Mouse (Mus musculus) embryo, embryonic 11 days (tissue): ENCODE data around the gene Pbx1.
A peak's percentile ranks its signal among the peaks of the same experiment; 100 is the strongest.
"Not testable (repeated sequence)": the region's sequence is repeated elsewhere in the genome, so short reads cannot be mapped to it uniquely, and the experiment has no call there.

Experiments
- DNase-seq: peaks from one replicate; pipeline ENCODE4 v3.0.0-alpha.2; 2015

Pbx1 gene

DNA sequence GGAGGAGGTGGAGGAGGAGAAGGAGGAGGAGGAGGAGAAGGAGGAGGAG lies at the start of gene Pbx1:
Pbx1 (minus strand) TSS at position 39 of the 49 bp plus-strand sequence.
- DNase-seq: not testable (repeated sequence)

DNA sequence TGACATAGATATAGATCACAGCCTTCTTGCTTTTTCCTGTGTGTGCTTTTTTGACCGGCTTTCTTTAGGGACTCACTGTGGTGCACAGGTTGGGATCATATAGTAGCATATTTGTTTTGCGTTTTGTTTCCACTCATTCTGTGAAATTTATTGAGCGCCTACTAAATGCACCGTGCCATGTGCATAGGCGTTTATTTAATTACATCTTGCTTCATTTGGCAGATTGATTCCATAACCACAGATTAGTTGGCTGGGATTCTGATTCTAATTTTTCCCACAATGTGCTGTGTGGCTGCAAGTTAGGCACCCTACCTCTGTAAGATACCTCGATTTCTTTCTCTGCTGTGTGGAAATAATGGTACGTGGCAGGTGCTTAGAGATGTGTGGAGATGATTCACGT lies 47.6 kb upstream of the Pbx1 start:
- no peak for DNase-seq

DNA sequence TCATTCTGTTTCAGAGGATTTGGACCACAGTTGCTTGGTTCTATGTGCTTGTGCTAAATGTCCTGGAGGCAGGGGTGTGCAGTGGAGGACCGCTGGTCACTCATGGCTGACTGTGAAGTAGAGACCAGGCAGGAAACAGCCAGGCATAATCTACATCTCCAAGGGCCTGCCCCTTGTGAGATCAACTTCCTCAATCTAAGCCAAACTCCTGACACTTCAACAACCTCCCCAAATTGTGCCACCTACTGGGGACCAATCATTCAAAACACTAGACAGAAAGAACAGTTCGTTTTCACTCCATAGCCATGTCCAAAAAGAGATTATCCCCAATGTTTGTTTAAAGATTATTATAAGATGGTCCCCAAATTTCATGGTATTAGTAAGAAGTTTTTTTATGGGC lies 46.8 kb upstream of the Pbx1 start:
- DNase-seq: no peak

DNA sequence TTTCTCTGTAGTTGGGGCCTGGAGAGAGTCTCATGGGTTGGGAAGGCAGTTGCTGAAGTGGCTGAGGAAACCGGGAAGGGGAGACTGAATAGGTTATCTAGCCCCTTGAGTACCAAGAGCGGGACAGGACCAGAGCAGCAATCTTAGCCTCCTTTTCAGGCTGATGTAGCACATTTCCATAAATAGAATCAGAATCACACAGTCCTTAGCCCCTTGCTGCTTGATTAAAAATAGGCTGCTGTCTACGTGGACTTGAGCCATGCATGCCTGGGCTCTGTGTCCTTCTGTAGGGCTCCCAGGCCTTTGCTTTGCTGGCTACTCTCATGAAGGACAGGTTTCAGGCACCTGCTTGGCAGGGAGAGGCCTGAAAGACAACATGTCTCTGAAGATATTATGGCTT lies 44.8 kb upstream of the Pbx1 start:
- DNase-seq: no peak

DNA sequence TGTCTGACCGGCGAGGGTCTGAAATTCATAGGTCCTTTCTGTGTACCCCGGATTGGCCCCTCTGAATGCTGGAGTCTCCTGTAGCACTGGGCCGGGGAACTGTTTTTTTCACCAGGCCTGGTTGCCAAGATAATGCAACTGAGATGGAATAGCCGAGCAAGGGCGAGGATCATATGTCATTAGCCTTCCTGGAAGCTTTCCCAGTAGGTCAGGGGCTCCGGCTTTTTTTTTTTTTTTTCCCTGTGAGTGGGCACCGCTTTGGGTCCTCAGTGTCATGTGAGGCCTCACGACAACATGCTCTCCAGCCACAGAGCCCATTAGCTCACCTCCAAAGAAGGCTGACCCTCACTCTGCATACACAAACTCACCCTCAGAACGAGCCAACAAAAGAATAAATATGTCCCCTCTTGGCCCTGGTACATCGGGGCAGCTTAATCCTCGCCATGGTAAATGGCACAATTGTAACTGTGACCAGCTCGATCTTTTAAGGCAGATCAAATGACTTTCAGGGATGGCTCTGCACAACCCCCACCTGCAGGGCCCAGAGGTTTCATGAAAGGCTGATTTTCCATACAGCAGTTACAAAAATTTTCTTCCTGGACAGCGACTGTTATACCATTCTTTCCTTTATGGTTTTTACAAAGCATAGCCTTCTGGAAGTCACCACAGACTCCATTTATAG lies 44.3 kb upstream of the Pbx1 start:
- DNase-seq: peak; percentile 17

DNA sequence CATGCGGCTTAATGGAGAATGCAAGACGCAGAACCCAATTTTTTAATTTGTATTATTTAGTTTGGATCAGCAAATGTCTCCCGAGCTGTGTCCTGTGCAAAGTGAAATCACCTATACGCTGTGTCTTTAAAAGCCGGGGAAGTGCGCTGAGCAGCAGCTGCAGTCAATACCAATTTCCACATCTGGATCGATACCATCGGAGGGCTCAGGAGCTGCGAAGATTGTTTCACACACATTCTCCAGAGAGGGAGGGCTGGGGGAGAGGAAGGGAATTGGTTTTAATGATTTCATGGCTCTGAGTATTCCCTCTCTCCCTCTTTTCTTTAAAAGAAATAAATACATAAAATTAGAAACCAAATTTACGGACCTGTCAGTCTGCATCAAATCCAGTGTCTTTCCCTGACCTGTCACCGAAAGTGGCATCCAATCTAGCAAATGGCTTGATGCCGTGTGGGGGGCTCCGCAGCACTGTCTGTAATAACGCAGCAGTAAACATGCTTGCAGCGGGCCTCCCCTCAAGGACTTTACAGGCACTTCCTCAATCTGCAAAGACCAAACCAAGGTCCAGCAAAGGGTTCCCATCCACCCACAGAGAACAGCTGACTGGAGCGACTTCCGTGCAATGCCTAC lies 43.6 kb upstream of the Pbx1 start:
- peak; percentile 5 for DNase-seq

DNA sequence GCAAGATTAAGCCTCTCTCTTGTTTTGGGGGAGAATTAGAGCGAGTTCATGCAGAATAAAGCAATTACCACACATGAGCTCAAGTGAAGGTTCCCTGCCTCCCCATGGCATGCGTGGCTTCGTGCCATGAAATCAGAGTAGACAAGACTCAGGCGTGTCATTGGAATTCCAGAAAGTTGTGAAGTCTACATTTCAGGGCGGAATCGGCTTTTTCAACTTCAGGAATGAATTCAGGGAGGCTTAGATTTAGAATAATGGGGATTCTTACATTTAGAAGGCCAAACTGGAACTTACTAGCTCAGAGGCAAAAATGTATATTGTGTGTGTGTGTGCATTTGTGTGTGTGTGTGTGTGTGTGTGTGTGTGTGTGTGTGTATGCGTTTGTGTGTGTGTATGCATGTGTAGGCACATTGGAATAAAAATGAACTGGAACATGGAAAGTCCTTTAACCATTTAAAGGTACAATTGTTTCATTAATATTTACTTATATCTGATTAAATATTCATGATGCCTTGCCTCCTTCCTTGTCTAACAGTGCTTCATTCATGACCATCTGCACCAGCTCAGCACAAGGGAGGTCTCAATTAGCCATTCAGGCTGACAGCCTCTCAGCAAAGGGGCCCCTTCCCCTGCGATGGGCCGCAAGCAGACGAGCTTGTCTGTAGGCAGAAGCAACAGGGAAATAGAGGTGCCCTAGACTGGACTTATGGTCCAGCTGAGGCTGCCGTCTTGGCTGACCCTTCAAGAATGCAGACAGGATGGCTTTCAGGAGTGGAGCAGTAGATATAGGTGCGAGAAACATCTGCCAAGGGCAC lies 41.4 kb upstream of the Pbx1 start:
- DNase-seq: peak; percentile 70

DNA sequence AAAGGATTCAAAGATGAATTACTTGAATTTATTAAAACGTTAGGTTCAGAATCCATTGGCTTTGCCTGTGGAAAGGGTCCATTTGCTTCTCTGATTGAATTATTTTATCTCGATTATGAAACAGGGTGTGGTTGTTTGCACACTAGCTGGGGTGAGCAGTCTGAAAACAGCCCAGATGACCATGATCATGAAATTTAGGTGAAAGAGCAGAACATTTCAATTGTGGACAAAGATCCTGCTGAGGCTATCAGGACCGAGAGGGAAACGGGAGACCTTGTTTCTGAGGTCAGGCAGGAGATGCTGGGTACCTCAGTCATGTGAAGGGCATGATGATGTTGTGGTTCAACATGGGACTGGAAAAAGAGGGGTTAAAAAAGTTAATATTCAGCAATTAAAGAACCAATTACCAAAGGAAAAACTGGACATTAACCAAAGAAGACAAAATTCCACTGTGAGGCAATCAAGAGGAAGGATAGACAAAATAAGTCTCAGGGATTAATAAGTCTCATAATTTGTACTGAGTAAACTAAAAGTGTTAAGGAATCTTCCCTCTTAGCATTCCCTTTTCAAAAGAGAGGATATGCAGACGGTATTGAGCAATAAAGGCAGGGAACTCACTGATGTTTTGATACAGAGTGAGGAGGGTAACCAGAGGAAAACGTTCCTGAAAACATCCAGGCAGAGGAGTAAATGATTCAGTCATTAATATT lies 40.6 kb upstream of the Pbx1 start:
- DNase-seq: no peak

DNA sequence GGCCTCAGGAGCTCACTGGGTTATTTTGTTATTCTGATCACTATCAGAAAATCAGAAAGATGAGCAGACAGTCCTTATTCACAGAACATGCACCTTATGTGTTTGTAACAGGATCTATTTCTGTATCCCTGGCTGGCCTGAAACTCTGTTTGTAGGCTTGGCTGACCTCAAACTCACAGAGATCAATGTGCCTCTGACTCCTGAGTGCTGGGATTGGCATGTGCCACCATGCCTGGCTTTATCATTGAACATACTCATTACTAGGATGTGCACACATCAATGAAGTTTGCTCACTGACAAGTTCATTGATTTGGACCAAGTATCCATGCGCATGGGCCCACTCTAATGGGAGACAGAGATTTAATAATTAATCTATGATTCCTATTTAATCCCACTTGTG lies 27.4 kb upstream of the Pbx1 start:
- DNase-seq: no peak

DNA sequence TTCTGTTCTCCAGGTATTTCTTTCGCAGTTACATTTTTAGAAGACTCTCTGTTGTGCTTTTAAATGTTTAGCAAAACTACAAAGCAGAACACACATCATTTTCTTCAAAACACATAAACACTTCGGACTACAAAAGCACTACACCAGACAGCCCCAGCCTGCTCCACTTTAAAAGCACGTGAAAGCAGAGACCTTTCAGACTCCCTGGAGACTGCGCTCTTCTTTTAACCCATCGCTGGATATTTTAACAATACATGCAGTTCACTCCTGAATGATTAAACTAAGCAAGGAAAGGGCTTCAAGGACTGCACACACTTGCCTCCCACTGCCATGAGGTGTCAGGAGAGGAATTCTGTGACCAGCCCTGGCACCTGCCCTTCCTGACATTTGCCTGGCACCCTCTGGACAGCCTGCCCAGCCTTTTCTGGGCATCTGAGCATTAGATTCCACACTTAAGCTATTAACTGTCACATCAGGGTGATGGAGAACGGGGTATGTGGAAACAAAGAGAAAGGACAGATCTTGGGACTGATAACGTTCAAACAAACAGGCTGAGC lies 25.2 kb upstream of the Pbx1 start:
- DNase-seq: no peak

DNA sequence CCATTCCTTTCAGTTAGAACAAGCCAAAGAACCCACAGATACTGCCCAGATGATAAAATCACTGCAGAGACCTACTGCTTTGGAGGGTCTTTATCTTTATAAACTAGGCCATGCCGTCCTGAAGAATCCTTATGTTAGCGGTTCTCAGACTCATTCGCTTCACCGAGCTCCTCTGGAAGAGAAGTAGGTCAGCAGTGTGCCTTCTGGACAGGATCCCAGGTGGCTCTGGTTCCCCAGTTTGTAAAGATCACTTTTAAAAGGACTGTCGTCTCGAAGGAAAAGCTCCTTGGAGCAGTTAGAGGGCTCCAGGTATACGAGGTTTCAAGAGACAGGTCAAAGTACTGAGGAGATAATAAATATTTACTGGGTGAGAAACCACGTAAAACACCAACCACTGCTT lies 23.1 kb upstream of the Pbx1 start:
- no peak for DNase-seq

DNA sequence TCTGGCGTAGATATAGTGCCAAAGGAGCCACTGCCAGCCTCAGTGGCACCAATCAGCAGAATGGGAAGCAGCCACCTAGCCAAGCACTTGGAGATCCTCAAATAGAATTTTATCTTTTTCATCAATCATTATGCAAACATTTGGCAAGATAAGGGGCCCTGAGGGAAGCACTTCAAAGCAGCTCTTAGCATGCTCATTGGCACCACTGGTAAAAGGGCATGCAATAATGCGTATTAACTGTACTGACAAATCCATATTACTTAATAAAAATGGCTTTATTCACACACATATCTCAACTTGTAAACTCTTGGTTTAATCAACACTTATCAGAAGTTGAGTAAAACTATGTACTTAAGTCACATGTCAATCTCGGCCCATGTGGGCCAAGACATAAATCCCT lies 1.6 kb upstream of the Pbx1 start:
- no peak for DNase-seq

DNA sequence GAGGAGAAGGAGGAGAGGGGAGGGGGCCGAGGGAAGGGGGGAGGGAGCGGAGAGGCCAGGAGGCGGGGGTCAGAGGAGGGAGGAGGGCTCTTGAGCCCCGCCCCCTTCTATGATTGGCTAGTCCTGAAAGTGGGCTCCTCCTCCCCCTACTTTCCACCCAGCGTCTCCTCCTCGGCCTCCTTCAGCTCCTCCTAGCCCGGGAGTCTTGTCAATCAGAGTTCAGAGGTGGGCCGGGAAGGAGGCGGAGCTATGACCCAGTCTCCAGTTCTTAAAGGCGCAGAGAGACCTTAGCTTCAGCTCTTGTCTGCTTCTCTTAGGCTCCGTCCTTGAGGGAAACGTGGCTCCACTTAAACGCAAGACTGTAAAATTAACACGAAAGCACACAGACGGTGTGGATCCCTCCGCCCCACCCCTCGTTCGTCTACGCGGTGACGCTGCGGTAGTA lies 233 bp upstream of the Pbx1 start:
- peak; percentile 99 for DNase-seq

DNA sequence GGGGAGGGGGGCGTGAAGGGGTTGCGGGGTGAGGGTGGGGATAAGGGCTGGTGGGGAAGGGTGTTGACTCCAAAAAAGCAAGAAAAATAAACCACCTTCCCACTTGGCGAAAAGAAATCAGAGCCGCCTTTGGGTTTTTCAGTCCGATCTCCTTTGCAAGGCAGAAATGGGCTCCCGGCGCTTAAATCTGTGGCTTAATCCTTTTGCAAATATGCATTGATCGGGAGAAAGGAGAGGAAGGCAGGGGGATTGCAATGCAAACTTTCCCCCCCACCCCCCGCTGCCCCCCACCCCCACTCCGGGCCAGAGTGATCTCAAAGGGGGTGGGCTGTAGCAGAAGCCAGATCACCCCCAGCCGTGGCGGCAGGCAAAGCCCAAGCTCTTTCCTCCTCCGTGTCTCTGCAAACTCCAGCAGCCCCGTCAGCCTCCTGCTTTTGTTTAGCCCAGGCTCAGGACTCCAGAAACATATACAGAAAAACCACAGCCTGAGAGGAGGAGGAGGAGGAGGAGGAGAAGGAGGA lies 299 bp downstream of the Pbx1 start:
- peak; percentile 91 for DNase-seq

DNA sequence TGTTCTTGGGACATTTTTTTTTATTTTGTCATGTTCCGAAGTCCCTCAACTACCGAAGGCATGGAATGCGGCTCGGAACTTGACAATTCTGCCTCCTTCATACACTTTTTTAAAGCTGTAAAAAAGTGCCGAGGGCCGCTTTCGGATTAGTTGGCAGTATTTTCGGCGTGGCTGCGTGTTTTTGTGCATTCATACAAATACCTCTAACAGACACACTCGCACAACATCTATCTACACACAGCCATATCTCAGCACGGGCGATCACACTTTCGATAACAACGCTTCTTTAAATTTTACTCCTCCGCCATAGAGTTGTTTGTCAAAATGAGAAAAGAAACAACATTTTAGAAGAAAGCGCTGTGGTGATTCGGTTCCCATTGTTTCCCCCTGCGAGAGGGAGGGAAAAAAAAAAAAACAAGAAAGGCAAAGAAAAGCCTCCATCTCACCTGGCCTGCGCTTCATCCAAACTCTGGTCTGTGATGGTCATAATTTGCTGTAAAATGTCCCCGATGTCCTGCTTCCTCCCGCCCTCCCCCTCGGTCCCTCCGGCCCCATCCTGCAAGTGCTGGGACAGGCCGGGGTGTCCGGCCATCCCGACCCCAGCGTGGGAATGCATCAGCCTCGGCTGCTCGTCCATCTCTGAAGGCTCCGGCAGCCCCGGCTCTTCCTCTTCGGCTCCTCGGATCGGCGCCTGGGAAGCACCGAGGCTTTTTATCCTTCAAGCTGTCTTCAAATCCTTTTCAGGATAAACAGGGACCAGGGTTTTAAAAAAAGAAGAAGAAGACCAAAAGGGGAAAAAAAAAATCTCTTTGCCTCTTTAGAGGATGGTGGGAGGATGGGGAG lies 981 bp downstream of the Pbx1 start:
- peak; percentile 72 for DNase-seq

DNA sequence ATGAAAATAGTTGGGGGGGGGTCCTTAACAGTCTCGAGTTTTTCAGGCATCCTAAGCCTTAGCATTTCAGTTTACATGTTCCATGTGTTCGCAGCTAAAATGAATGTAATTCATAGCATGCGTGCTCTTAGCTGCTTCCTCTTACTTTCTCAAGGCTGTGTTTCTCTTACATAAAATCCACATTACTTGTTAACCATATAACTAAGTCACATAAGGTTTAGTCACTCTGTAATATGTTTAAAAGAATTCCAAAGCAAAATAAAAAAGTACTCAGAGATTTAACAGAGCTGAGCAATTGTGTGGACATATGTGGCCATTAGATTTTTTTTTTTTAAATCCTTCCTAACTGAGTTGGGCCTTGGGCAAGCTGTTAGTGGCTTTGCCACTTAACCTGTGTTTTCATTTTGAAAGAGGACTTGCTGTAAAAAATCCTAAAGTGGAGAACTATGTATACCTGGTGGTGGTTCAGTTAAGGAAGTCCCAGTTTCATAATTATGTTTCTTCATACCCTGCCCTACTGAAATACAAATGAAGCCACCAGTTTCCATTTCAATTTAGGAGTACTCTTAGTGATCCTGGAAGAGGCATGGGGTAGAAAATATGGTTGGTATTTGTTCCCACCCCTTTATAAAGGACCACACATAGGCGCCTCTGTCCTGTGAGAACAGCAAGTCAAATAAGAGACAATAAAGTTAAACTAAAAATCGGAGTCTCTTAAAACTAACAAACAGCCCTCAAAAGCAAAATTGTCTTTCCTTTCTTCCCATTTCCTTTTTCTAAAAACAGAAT lies 2.0 kb downstream of the Pbx1 start:
- DNase-seq: peak; percentile 31

DNA sequence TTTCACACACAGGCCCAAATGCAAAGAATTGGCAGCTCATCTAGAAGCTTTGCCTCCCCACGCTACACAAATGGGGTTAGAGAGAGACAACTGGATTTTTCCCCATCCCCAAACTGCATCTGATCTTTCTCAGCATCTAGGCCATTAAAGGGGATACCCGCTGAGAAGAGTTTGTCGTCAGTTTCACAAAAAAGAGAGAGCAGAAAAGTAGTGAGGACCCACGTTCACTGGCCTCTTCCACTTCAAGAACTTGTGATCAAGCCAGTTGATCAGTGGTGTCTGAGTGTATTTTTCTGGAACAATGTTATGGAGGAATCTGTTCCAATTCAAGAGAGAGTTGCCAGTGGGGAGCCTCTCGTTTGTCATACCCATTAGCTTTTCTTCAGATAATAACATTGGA lies 2.7 kb downstream of the Pbx1 start:
- peak; percentile 43 for DNase-seq

DNA sequence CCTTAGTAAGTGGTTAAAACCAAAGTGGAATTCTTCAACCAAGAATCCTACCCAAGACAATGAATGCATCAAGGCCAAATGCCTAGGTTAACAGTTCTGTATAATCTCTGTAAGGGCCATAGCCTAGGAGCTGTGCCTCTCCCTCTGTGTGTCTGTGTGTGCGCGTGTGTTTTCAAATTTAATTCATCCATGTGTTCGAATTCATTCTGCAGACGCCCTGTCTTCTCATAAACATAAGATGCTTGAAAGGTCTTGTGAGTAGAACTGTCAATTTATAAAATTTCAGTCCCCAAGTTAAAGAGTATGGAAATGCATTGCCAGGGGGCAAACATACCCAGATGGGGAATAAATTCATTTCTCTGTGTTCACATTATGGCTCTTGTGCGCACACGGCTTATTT lies 3.8 kb downstream of the Pbx1 start:
- DNase-seq: peak; percentile 43

DNA sequence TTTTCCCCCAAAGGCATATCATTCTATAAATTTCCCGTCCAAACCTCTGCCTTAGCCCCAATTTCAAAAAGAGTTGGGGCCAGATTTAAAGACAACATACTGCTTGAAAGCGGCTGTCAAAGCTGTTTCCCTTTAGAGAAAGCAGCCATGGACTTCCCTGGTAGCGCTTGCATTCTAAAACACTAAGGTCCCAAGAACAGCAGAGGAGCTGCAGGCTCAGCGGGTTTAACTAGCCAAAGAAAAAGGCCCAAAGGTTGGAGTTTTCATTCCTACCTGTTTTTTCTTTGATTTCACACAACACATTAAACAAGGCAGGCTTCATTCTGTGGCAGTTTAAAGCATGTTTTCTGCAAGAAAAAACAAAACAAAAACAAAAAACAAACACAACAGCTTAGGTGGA lies 4.5 kb downstream of the Pbx1 start:
- DNase-seq: peak; percentile 55

DNA sequence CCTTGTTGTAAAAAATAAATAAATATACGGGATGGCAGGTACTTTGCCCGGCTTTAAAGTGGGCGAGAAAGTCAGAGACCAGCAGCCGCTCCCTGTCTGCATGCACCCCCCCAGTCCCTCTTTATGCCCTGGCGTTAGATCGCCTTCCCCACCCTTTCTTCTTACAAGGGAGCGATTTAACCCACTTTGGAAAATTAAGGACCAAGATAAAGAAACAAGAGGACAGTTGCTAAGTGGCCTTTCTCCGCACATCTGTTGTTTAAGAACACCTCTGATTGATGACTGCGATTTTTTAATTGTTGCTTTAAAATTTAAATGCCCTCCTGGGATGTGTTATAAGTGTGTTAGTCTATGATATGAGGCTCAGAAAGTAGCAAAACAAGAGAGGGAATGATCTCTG lies 5.2 kb downstream of the Pbx1 start:
- peak; percentile 34 for DNase-seq

DNA sequence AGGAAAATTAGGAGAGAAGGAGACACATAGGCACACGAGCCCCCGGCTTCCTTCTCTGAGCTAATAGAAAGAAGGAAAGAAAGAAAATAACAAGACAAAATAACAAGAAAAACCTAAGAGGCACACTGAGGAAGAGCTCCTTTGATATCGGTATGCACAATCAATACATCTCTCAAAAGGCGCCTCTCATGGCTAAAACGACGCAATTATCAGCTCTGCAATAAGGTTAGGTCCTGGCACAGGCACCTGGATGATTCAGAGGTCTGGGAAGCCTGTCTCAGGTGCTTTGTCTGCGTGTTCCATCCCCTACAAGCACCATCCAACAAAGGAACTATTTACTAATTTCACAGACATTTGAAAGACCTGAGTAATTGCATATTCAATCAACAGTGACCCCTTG lies 5.8 kb downstream of the Pbx1 start:
- peak; percentile 7 for DNase-seq
